Mouse (Mus musculus): ENCODE measurements around the gene Slc22a4.
A peak's percentile ranks its signal among the peaks of the same experiment; 100 is the strongest.
"Not testable (repeated sequence)": the region's sequence is repeated elsewhere in the genome, so short reads cannot be mapped to it uniquely, and the experiment has no call there.

Gene Slc22a4

DNA sequence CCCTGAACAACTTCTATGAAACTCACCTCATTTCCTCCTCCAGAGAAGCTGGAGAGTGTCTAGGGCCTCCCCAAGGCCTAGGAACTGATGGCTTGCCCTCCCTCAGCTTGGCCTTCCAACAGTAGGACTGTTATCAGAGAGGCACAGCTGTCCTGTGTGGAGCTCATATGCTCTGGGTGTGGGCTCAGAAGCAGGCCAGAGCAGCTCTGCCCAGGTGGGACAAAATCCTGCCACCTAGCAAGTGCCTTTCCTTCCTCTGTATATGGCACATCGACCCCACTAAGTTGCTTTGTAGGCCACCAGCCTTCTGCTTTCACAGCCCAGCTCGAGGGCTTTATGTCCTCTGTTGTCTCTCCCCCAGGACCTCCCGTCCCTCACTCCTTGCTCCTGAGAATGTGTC lies 23.2 kb downstream of the Slc22a4 start:
- no peak for DNase-seq (ENCODE audit: low read depth)

GRCm38 (mm10) chr11:54004221-54004620 lies 23.7 kb downstream of the Slc22a4 start:
- no peak for DNase-seq (ENCODE audit: low read depth)

GRCm38 (mm10) chr11:54002761-54003717 lies 24.9 kb downstream of the Slc22a4 start:
- DNase-seq (ENCODE audit: low read depth), result peak; percentile 75

GRCm38 (mm10) chr11:54002147-54002760 lies 25.6 kb downstream of the Slc22a4 start:
- peak; percentile 75 for DNase-seq (ENCODE audit: low read depth)

- DNase-seq (ENCODE audit: low read depth), result no peak
Observed at GRCm38 (mm10) chr11:53997661-53998060, 30.2 kb downstream of the Slc22a4 start.

DNA sequence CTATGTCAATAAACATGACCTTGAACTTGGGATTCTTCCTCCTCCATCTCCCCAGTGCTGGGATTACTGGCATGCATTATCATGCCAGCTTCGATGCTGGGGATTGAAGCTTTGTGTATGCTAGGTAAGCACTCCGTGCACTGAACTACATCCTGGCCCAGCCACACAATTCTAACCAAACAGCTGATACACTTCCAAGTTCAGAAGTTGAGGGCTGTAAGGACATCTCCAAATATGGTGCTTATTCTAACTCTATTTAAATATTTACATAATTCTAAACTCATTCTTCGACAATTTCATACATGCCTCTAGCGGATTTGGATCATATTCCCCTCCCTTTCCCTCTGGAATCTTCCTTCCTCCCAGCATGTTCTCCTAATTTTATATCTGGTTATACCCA lies 35.6 kb downstream of the Slc22a4 start:
- no peak for DNase-seq (ENCODE audit: low read depth)

DNA sequence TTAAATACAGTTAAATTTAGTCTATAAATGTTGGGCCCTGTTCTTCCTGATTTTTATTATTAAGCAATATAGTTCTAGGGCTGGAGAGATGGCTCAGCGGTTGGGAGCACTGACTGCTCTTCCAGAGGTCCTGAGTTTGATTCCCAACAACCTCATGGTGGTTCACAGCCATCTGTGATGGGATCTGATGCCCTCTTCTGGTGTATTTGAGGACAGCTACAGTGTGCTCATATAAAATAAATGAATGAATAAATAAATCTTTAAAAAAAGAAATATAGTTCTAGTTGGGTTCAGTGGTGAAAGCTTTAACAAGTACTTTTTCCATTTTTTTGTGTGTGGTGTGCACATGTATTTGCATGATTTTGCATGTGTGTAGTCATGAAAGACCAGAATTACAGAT lies 38.7 kb downstream of the Slc22a4 start:
- DNase-seq (ENCODE audit: low read depth), result no peak

- DNase-seq (ENCODE audit: low read depth), result no peak
Observed at GRCm38 (mm10) chr11:53988081-53988480, 39.8 kb downstream of the Slc22a4 start.

GRCm38 (mm10) chr11:53981396-53981795 lies 46.5 kb downstream of the Slc22a4 start:
- no peak for DNase-seq (ENCODE audit: low read depth)

DNA sequence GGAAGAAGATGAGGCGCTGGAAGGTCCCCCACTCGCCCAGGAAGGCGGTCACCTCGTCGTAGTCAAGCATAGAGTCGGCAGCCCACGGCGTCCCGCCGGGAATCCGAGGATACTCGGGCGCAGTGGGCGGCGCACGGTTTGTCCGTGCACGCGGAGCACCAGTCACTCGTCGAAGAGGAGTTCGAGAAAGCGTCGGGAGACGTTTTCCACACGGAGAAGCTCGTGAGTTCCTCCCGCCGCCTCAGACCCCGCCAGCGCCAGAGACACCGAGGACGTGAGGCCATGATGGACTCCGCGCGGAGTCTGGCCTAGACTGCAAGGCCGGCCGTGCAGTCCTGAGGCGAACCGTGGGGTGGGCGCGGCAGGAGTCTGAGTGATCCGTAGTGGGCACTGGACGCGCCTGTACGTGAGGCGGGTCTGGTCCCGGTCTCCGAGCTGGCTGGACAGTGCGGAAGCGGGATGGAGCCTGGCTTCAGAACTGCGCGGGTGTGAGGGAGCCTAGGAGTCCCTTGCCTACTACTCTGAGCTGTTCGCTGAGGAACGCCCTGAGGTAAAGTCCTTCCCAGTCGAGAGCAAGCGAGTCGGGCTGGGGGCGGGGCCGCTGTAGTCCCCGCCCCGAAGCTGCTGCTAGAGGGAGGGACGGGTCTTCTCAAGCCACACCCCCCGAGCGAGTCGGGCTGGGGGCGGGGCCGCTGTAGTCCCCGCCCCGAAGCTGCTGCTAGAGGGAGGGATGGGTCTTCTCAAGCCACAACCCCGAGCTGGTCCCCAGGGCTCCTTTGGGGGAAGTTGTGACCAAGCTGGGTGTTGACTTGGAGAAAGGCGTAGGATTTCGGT lies 47.9 kb downstream of the Slc22a4 start, which contains the start of gene Slc22a21:
Gene Slc22a21 (minus strand): TSS at position 545 of the 834 bp plus-strand sequence.
- DNase-seq (ENCODE audit: low read depth), result peak; percentile 75

GRCm38 (mm10) chr11:53979456-53979787 lies 48.5 kb downstream of the Slc22a4 start:
- DNase-seq (ENCODE audit: low read depth), result not testable (repeated sequence)

- DNase-seq (ENCODE audit: low read depth), result peak; percentile 21
Observed at GRCm38 (mm10) chr11:53977672-53978071, 50.2 kb downstream of the Slc22a4 start.

- DNase-seq (ENCODE audit: low read depth), result no peak
Observed at GRCm38 (mm10) chr11:53975559-53975958, 52.3 kb downstream of the Slc22a4 start.

- DNase-seq (ENCODE audit: low read depth), result no peak
Observed at GRCm38 (mm10) chr11:53958984-53959383, 68.9 kb downstream of the Slc22a4 start.

DNA sequence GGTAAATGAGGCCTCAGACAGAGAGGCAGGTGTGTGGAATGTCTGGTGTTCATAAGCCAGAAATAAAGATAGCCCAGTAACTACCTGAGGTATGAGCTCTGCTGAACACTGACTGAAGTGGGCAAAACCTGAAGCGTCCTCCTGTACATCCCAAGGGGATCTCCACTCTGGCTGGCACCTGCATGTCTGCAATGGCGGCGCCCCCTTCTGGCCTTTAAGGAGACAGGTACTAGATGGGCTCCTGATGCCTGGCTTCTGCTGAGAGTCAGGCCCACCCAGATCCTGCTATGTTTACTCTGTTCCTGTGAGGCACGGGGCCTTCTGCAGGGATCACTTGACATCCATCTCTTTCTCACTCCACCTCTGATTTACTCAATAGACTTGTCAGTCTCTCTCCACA lies 69.7 kb downstream of the Slc22a4 start:
- peak; percentile 42 for DNase-seq (ENCODE audit: low read depth)

GRCm38 (mm10) chr11:53956636-53957035 lies 71.3 kb downstream of the Slc22a4 start:
- no peak for DNase-seq (ENCODE audit: low read depth)

GRCm38 (mm10) chr11:53954653-53955052 lies 73.2 kb downstream of the Slc22a4 start:
- DNase-seq (ENCODE audit: low read depth), result no peak

DNA sequence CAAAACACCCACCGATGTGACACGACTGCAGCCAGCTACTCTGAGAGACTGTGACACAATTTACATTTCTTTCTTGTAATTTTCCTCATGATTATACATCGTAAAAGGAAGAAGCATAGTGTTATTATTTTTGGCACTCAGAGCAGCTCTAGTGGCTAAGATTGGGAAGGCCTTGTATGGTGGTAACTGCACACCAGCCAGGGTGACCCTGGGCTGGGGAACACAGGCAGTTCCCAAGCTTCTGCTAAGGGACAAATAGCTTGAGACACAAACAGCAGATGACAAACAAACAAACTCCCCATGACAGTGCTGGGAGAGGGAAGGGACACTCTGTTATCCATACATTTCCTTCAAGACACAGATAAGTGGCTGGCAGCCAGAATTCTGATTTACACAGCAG lies 77.8 kb downstream of the Slc22a4 start:
- not testable (repeated sequence) for DNase-seq (ENCODE audit: low read depth)

Measured in induced T-regulatory cell, adult 2 months (primary cell).